Mouse (Mus musculus) left cerebral cortex, postnatal 14 days (tissue): ENCODE data around the gene Sowahb. TPM values are rescaled to one million over a fixed set of nuclear protein-coding genes. Genes with fewer than 3 reads are reported as not detected.
A peak's percentile ranks its signal among the peaks of the same experiment; 100 is the strongest.

Experiments
- DNase-seq, 2 experiments: peaks; one replicate each; pipeline ENCODE4 v3.0.0; 2021 to 2022; ENCODE audit warnings: low spot score in 2 of 2, mixed read lengths in 1 of 2
- intact Hi-C: fragments of 180-260 bp; cut with DNase I; formaldehyde crosslinking; loops from one replicate; pipeline ENCODE4 v1.15.1; 2025
- total RNA-seq, 2 experiments: library from RNA; stranded (reverse); gene quantifications; 2 replicates each; pipeline ENCODE4 v1.2.3; 2021

Gene Sowahb
- total RNA-seq, 2 experiments from 2014 or later, result 5.2 to 6.8 TPM

GRCm38 (mm10) chr5:93046306-93046845, 1.6 kb upstream of the Sowahb start:
- no peak for DNase-seq
- intact Hi-C loops, result loop anchor here (5.0 kb wide), 1 partner anchor 44 kb away; no protein-coding TSS in a partner anchor

GRCm38 (mm10) chr5:93045371-93045714, 521 bp upstream of the Sowahb start:
- intact Hi-C loops, result loop anchor here (5.0 kb wide), 1 partner anchor 43 kb away; no protein-coding TSS in a partner anchor
- no peak for DNase-seq

GRCm38 (mm10) chr5:93043688-93044583, 886 bp downstream of the Sowahb start:
- DNase-seq, result no peak
- intact Hi-C loops, result no loop called here

- intact Hi-C loops, result no loop called here
- no peak for DNase-seq
Measured at GRCm38 (mm10) chr5:93042831-93043687, 1.8 kb downstream of the Sowahb start.

GRCm38 (mm10) chr5:93042031-93042430, 2.8 kb downstream of the Sowahb start:
- DNase-seq, result no peak
- intact Hi-C loops, result no loop called here

GRCm38 (mm10) chr5:93041276-93041675, 3.5 kb downstream of the Sowahb start:
- DNase-seq, result no peak
- intact Hi-C loops, result no loop called here

- DNase-seq, result no peak
- intact Hi-C loops, result no loop called here
Measured at GRCm38 (mm10) chr5:93040095-93040494, 4.7 kb downstream of the Sowahb start.

- DNase-seq, result no peak
- intact Hi-C loops, result no loop called here
Measured at GRCm38 (mm10) chr5:93036254-93036653, 8.6 kb downstream of the Sowahb start.

GRCm38 (mm10) chr5:93035285-93035684, 9.5 kb downstream of the Sowahb start:
- DNase-seq, result no peak
- intact Hi-C loops, result no loop called here

- intact Hi-C loops, result no loop called here
- DNase-seq, result no peak
Measured at GRCm38 (mm10) chr5:93033087-93033870, 11.5 kb downstream of the Sowahb start.

- intact Hi-C loops, result no loop called here
- DNase-seq, result no peak
Measured at GRCm38 (mm10) chr5:93032621-93033020, 12.2 kb downstream of the Sowahb start.

GRCm38 (mm10) chr5:93030869-93031268, 14.0 kb downstream of the Sowahb start:
- intact Hi-C loops, result no loop called here
- DNase-seq, result no peak

GRCm38 (mm10) chr5:93030411-93030810, 14.4 kb downstream of the Sowahb start:
- no peak for DNase-seq
- intact Hi-C loops, result no loop called here

- DNase-seq, result no peak
- intact Hi-C loops, result no loop called here
Measured at GRCm38 (mm10) chr5:93027120-93027675, 17.6 kb downstream of the Sowahb start.

- intact Hi-C loops, result no loop called here
- no peak for DNase-seq
Measured at GRCm38 (mm10) chr5:93026437-93027119, 18.2 kb downstream of the Sowahb start.

- intact Hi-C loops, result no loop called here
- peak; percentile 58 to 59 for DNase-seq
Measured at GRCm38 (mm10) chr5:93024754-93025280, 20.0 kb downstream of the Sowahb start.

GRCm38 (mm10) chr5:93022126-93022797, 22.6 kb downstream of the Sowahb start:
- no peak for DNase-seq
- intact Hi-C loops, result no loop called here
